Comparison of ENCODE assay signal across 10 mouse cellular contexts in genomic region chr5:72183929-72184328, GRCm38 (mm10). TPM values are rescaled to one million over a fixed set of nuclear protein-coding genes. Genes with fewer than 3 reads are reported as not detected.
DNase-seq lines count a peak whose midpoint lies in the region; ATAC-seq and TF ChIP-seq lines count a peak whose summit lies in the region.
"Had no signal": no experiment of that assay in that cellular context is flagged by ENCODE, and none has a peak within 500 bp of the region (broad histone marks: within the 10 kb centered on the region; RNA-seq: fewer than 3 reads in every experiment).

No protein-coding gene starts in this region.

- TF ChIP-seq CTCF in intestine, postnatal 0 days (IDR thresholded peaks at IDR 0.05; ENCODE audit: low read depth) = no peak
- TF ChIP-seq CTCF in lung, embryonic 14.5 days (IDR thresholded peaks at IDR 0.05; ENCODE audit: low read depth) = no peak

- H3K9me3 ChIP-seq in intestine, embryonic 14.5 days (ENCODE audit: control insufficient read depth, low read length) = no peaks in the 10 kb centered on the region
- no peaks in the 10 kb centered on the region for H3K9me3 ChIP-seq in intestine, postnatal 0 days (ENCODE audit: control insufficient read depth)
- no peaks in the 10 kb centered on the region for H3K9me3 ChIP-seq in lung, embryonic 14.5 days (ENCODE audit: low read depth, low read length)
- H3K9me3 ChIP-seq: forebrain, embryonic 12.5 days; hindbrain, embryonic 10.5 days had no signal

- no peak overlapping the region for H3K4me3 ChIP-seq in intestine, embryonic 14.5 days (ENCODE audit: low read depth, low read length)
- H3K4me3 ChIP-seq in intestine, postnatal 0 days (ENCODE audit: low read depth, low read length) = no peak overlapping the region
- H3K4me3 ChIP-seq in lung, embryonic 14.5 days (ENCODE audit: low read depth, low read length) = no peak overlapping the region
- H3K4me3 ChIP-seq: forebrain, embryonic 12.5 days; hindbrain, embryonic 10.5 days had no signal

- ATAC-seq in intestine, embryonic 14.5 days (replicated peaks; ENCODE audit: low FRiP score, low TSS enrichment, low read depth) = no peak
- ATAC-seq in intestine, postnatal 0 days = no peak
- ATAC-seq in lung, embryonic 14.5 days (ENCODE audit: insufficient read depth) = no peak

- H3K27ac ChIP-seq in intestine, embryonic 14.5 days (ENCODE audit: low read depth) = no peak overlapping the region
- H3K27ac ChIP-seq in intestine, postnatal 0 days (ENCODE audit: low read depth, low read length) = no peak overlapping the region
- no peak overlapping the region for H3K27ac ChIP-seq in lung, embryonic 14.5 days (ENCODE audit: low read depth)
- H3K27ac ChIP-seq: forebrain, embryonic 12.5 days; hindbrain, embryonic 10.5 days had no signal

- no peak overlapping the region for H3K4me2 ChIP-seq in intestine, embryonic 14.5 days (ENCODE audit: low read length)
- H3K4me2 ChIP-seq in intestine, postnatal 0 days (replicated peaks; ENCODE audit: low read depth) = no peak overlapping the region
- no peak overlapping the region for H3K4me2 ChIP-seq in lung, embryonic 14.5 days
- H3K4me2 ChIP-seq: forebrain, embryonic 12.5 days had no signal

- 87% methylated on average over 6 of the region's 6 CpGs for WGBS in intestine, embryonic 14.5 days
- WGBS in intestine, postnatal 0 days = 69% methylated on average over 6 of the region's 6 CpGs
- 78% methylated on average over 6 of the region's 6 CpGs for WGBS in lung, embryonic 14.5 days

- no peaks in the 10 kb centered on the region for H3K4me1 ChIP-seq in intestine, embryonic 14.5 days (replicated peaks; ENCODE audit: control insufficient read depth, insufficient read depth, low read length)
- H3K4me1 ChIP-seq in intestine, postnatal 0 days (replicated peaks; ENCODE audit: control insufficient read depth, insufficient read depth, low read length) = no peaks in the 10 kb centered on the region
- no peaks in the 10 kb centered on the region for H3K4me1 ChIP-seq in lung, embryonic 14.5 days (ENCODE audit: insufficient read depth)
- H3K4me1 ChIP-seq: forebrain, embryonic 12.5 days; hindbrain, embryonic 10.5 days had no signal

- no peaks in the 10 kb centered on the region for H3K36me3 ChIP-seq in intestine, embryonic 14.5 days (ENCODE audit: control insufficient read depth, insufficient read depth, low read length)
- no peaks in the 10 kb centered on the region for H3K36me3 ChIP-seq in intestine, postnatal 0 days (ENCODE audit: control insufficient read depth, insufficient read depth)
- no peaks in the 10 kb centered on the region for H3K36me3 ChIP-seq in lung, embryonic 14.5 days (ENCODE audit: insufficient read depth)
- H3K36me3 ChIP-seq: forebrain, embryonic 12.5 days; hindbrain, embryonic 10.5 days had no signal

- no peaks in the 10 kb centered on the region for H3K27me3 ChIP-seq in intestine, embryonic 14.5 days (replicated peaks; ENCODE audit: control insufficient read depth, insufficient read depth, low read length)
- H3K27me3 ChIP-seq in intestine, postnatal 0 days (replicated peaks; ENCODE audit: control insufficient read depth, insufficient read depth, low read length) = no peaks in the 10 kb centered on the region
- H3K27me3 ChIP-seq in lung, embryonic 14.5 days (ENCODE audit: insufficient read depth, low read length) = no peaks in the 10 kb centered on the region
- H3K27me3 ChIP-seq: forebrain, embryonic 12.5 days had no signal

- DNase-seq in intestine, embryonic 14.5 days (ENCODE audit: low spot score) = peak; percentile 12
- DNase-seq in c-Kit-positive CD71-positive TER-119-positive erythroid progenitor cells, embryonic 14.5 days (ENCODE audit: low spot score) = peak; percentile 79
- DNase-seq in lung, embryonic 14.5 days = peak; percentile 21
- DNase-seq in spleen, postnatal 36 days (ENCODE audit: low spot score in 2 of 2) = peak; percentile 85 to 91
- no peak for DNase-seq in left cerebral cortex, adult 18-20 months (ENCODE audit: low spot score in 2 of 2)
- no peak for DNase-seq in layer of hippocampus, adult 9-11 months
- DNase-seq in ovary, postnatal 36 days (ENCODE audit: low spot score) = no peak

- no peak overlapping the region for H3K9ac ChIP-seq in intestine, embryonic 14.5 days (ENCODE audit: low read length)
- no peak overlapping the region for H3K9ac ChIP-seq in intestine, postnatal 0 days (ENCODE audit: low read depth, low read length)
- H3K9ac ChIP-seq in lung, embryonic 14.5 days = no peak overlapping the region
- H3K9ac ChIP-seq: forebrain, embryonic 12.5 days had no signal

RNA-seq across cellular contexts. Expression of gene Commd8, which starts 15.9 kb away (rescaled TPM):
- 110 and 126 TPM in 2 replicates for polyA plus RNA-seq in intestine, embryonic 14.5 days (2014; fragmentation: Nextera tagmentation; extraction: Ambion mirVana)
- 115 and 116 TPM in 2 replicates for polyA plus RNA-seq in intestine, postnatal 0 days (2015; fragmentation: Nextera tagmentation; extraction: Ambion mirVana)
- 122 and 128 TPM in 2 replicates for polyA plus RNA-seq in lung, embryonic 14.5 days (2014; fragmentation: Nextera tagmentation; extraction: Ambion mirVana)
- 10 to 100 TPM; 81.5 to 93.8 TPM for total RNA-seq in left cerebral cortex, adult 18-20 months (2021)

Comparison
In these comparisons a context has a peak if more than half of its experiments do, and no peak if none do; other contexts are left out.
1. DNase-seq: peak in intestine, embryonic 14.5 days (single experiment), c-Kit-positive CD71-positive TER-119-positive erythroid progenitor cells, embryonic 14.5 days (single experiment), lung, embryonic 14.5 days (single experiment) and spleen, postnatal 36 days (2 of 2); none in left cerebral cortex, adult 18-20 months (0 of 2), layer of hippocampus, adult 9-11 months (single experiment) and ovary, postnatal 36 days (single experiment).